In genomic region chr7:56017761-56018160, GRCm38 (mm10) we compare ENCODE assay signal across 14 mouse cellular contexts. TPM values are rescaled to one million over a fixed set of nuclear protein-coding genes. Genes with fewer than 3 reads are reported as not detected.
DNase-seq lines count a peak whose midpoint lies in the region; ATAC-seq and TF ChIP-seq lines count a peak whose summit lies in the region.
"Had no signal": no experiment of that assay in that cellular context is flagged by ENCODE, and none has a peak within 500 bp of the region (broad histone marks: within the 10 kb centered on the region; RNA-seq: fewer than 3 reads in every experiment).

No protein-coding gene starts in this region.

- H3K9ac ChIP-seq in forebrain, embryonic 16.5 days (replicated peaks; ENCODE audit: low read depth, low read length): no peak overlapping the region
- no peak overlapping the region for H3K9ac ChIP-seq in forebrain, embryonic 13.5 days
- H3K9ac ChIP-seq in lung, postnatal 0 days (replicated peaks; ENCODE audit: low read depth): no peak overlapping the region
- no peak overlapping the region for H3K9ac ChIP-seq in hindbrain, postnatal 0 days (replicated peaks; ENCODE audit: low read length)
- H3K9ac ChIP-seq in midbrain, embryonic 16.5 days (ENCODE audit: low read depth, low read length): no peak overlapping the region
- H3K9ac ChIP-seq: intestine, embryonic 15.5 days had no signal

- H3K27me3 ChIP-seq in forebrain, embryonic 16.5 days (replicated peaks; ENCODE audit: control insufficient read depth, insufficient read depth, low read length): no peaks in the 10 kb centered on the region
- H3K27me3 ChIP-seq in forebrain, embryonic 13.5 days: no peaks in the 10 kb centered on the region
- no peaks in the 10 kb centered on the region for H3K27me3 ChIP-seq in lung, postnatal 0 days (replicated peaks; ENCODE audit: insufficient read depth, low read length)
- no peaks in the 10 kb centered on the region for H3K27me3 ChIP-seq in hindbrain, postnatal 0 days (ENCODE audit: insufficient read depth, low read length)
- no peaks in the 10 kb centered on the region for H3K27me3 ChIP-seq in midbrain, embryonic 16.5 days (ENCODE audit: control insufficient read depth, insufficient read depth, low read depth, low read length)
- H3K27me3 ChIP-seq: forebrain, embryonic 15.5 days; intestine, embryonic 15.5 days had no signal

- no peaks in the 10 kb centered on the region for H3K9me3 ChIP-seq in forebrain, embryonic 16.5 days (ENCODE audit: control insufficient read depth, low read length)
- H3K9me3 ChIP-seq in forebrain, embryonic 13.5 days (replicated peaks): no peaks in the 10 kb centered on the region
- H3K9me3 ChIP-seq in lung, postnatal 0 days (ENCODE audit: low read length): no peaks in the 10 kb centered on the region
- H3K9me3 ChIP-seq in hindbrain, postnatal 0 days (ENCODE audit: low read length): no peaks in the 10 kb centered on the region
- H3K9me3 ChIP-seq in midbrain, embryonic 16.5 days (replicated peaks; ENCODE audit: control insufficient read depth, low read length, poor library complexity, severe bottlenecking): peaks cover 4% of the 10 kb centered on the region; the same call in 1 of the 2 replicates
- H3K9me3 ChIP-seq: forebrain, embryonic 15.5 days; intestine, embryonic 15.5 days had no signal

- no peak overlapping the region for H3K4me3 ChIP-seq in forebrain, embryonic 16.5 days (replicated peaks; ENCODE audit: low read length)
- no peak overlapping the region for H3K4me3 ChIP-seq in forebrain, embryonic 13.5 days
- no peak overlapping the region for H3K4me3 ChIP-seq in lung, postnatal 0 days (ENCODE audit: low read depth, low read length)
- no peak overlapping the region for H3K4me3 ChIP-seq in hindbrain, postnatal 0 days (ENCODE audit: low read length)
- H3K4me3 ChIP-seq in midbrain, embryonic 16.5 days (ENCODE audit: low read depth, low read length): no peak overlapping the region

- peak; percentile 12; the same call in 1 of the 2 replicates for TF ChIP-seq EP300 in lung, postnatal 0 days (IDR thresholded peaks at IDR 0.05)

- H3K36me3 ChIP-seq in forebrain, embryonic 16.5 days (ENCODE audit: control insufficient read depth, insufficient read depth): peaks cover 3% of the 10 kb centered on the region; the same call in 1 of the 2 replicates
- H3K36me3 ChIP-seq in forebrain, embryonic 13.5 days (ENCODE audit: poor library complexity, severe bottlenecking): peaks cover 10% of the 10 kb centered on the region; the same call in 1 of the 2 replicates
- no peaks in the 10 kb centered on the region for H3K36me3 ChIP-seq in lung, postnatal 0 days (ENCODE audit: insufficient read depth, low read length)
- H3K36me3 ChIP-seq in hindbrain, postnatal 0 days (ENCODE audit: insufficient read depth, low read length): no peaks in the 10 kb centered on the region
- H3K36me3 ChIP-seq in midbrain, embryonic 16.5 days (ENCODE audit: control insufficient read depth, insufficient read depth, low read length): 0 out of 2 replicates have a peak, but pooled peaks cover 2% of the 10 kb centered on the region
- H3K36me3 ChIP-seq: forebrain, embryonic 15.5 days; intestine, embryonic 15.5 days had no signal

- WGBS in forebrain, embryonic 16.5 days: 74% methylated on average over 3 of the region's 3 CpGs
- 88% methylated on average over 3 of the region's 3 CpGs for WGBS in forebrain, embryonic 13.5 days
- 45% methylated on average over 3 of the region's 3 CpGs for WGBS in lung, postnatal 0 days
- WGBS in hindbrain, postnatal 0 days: 83% methylated on average over 3 of the region's 3 CpGs
- whole genome bisulfite sequencing in midbrain, embryonic 16.5 days: 87% methylated on average over 3 of the region's 3 CpGs

- peak; percentile 23 for DNase-seq in lung, postnatal 0 days (ENCODE audit: low spot score)
- no peak for DNase-seq in lung, postnatal 14 days
- no peak for DNase-seq in hindbrain, postnatal 0 days (ENCODE audit: low spot score)
- no peak for DNase-seq in thymus, postnatal 25 days
- DNase-seq: cerebellum, postnatal 36 days; gastrocnemius, postnatal 36 days; kidney, postnatal 10 days; right cerebral cortex, adult 18-20 months had no signal

- H3K4me2 ChIP-seq in forebrain, embryonic 16.5 days (ENCODE audit: low read length): peak overlapping the region; percentile 74; the same call in 1 of the 2 replicates
- H3K4me2 ChIP-seq in forebrain, embryonic 13.5 days: no peak overlapping the region
- no peak overlapping the region; the same call in 1 of the 2 replicates for H3K4me2 ChIP-seq in lung, postnatal 0 days (replicated peaks; ENCODE audit: low read depth, low read length)
- peak overlapping the region; percentile 78; the same call in 1 of the 2 replicates for H3K4me2 ChIP-seq in hindbrain, postnatal 0 days (ENCODE audit: low read depth, low read length)
- peak overlapping the region; percentile 72 for H3K4me2 ChIP-seq in midbrain, embryonic 16.5 days (ENCODE audit: low read length)

- no peak for TF ChIP-seq CTCF in lung, postnatal 0 days (IDR thresholded peaks at IDR 0.05)
- TF ChIP-seq CTCF in hindbrain, postnatal 0 days (IDR thresholded peaks at IDR 0.05; ENCODE audit: low read depth): no peak

- H3K27ac ChIP-seq in forebrain, embryonic 16.5 days (ENCODE audit: low read length): no peak overlapping the region
- H3K27ac ChIP-seq in forebrain, embryonic 13.5 days: no peak overlapping the region
- peak overlapping the region; percentile 47; the same call in 1 of the 2 replicates for H3K27ac ChIP-seq in lung, postnatal 0 days (ENCODE audit: low read length)
- H3K27ac ChIP-seq in hindbrain, postnatal 0 days: no peak overlapping the region
- H3K27ac ChIP-seq in midbrain, embryonic 16.5 days (ENCODE audit: low read length): no peak overlapping the region
- H3K27ac ChIP-seq: intestine, embryonic 15.5 days had no signal

- no peak for ATAC-seq in forebrain, embryonic 16.5 days
- ATAC-seq in forebrain, embryonic 13.5 days: no peak
- peak; percentile 46; the same call in 1 of the 2 replicates for ATAC-seq in lung, postnatal 0 days
- ATAC-seq in hindbrain, postnatal 0 days: no peak
- ATAC-seq in midbrain, embryonic 16.5 days: no peak
- ATAC-seq in activated CD4-positive, CD25-positive, alpha-beta regulatory T cell, adult 4 months: no peak

- H3K4me1 ChIP-seq in forebrain, embryonic 16.5 days (replicated peaks; ENCODE audit: control insufficient read depth, insufficient read depth, low read length): peaks cover 8% of the 10 kb centered on the region
- H3K4me1 ChIP-seq in forebrain, embryonic 13.5 days: peaks cover 6% of the 10 kb centered on the region
- H3K4me1 ChIP-seq in lung, postnatal 0 days (ENCODE audit: insufficient read depth, low read depth, low read length): no peaks in the 10 kb centered on the region
- H3K4me1 ChIP-seq in hindbrain, postnatal 0 days (ENCODE audit: insufficient read depth, low read length): no peaks in the 10 kb centered on the region
- H3K4me1 ChIP-seq in midbrain, embryonic 16.5 days (ENCODE audit: control insufficient read depth, insufficient read depth, low read length): peaks cover 11% of the 10 kb centered on the region
- H3K4me1 ChIP-seq: intestine, embryonic 15.5 days had no signal

RNA-seq across cellular contexts. Expression of gene Nipa1, which starts 2.0 kb away (rescaled TPM):
- polyA plus RNA-seq in forebrain, embryonic 16.5 days (2015; fragmentation: Nextera tagmentation; extraction: Ambion mirVana): 25.0 and 25.3 TPM in 2 replicates
- 14.8 and 15.8 TPM in 2 replicates for polyA plus RNA-seq in forebrain, embryonic 13.5 days (2015; fragmentation: Nextera tagmentation; extraction: Ambion mirVana)
- polyA plus RNA-seq in lung, postnatal 0 days (2015; fragmentation: Nextera tagmentation; extraction: Ambion mirVana): 9.6 and 10.0 TPM in 2 replicates
- 43.5 and 48.0 TPM in 2 replicates for total RNA-seq in hindbrain, postnatal 0 days (2014; rRNA removed)
- polyA plus RNA-seq in hindbrain, postnatal 0 days (2015; fragmentation: Nextera tagmentation; extraction: Ambion mirVana): 30.7 and 31.4 TPM in 2 replicates
- 32.0 and 33.2 TPM in 2 replicates for polyA plus RNA-seq in midbrain, embryonic 16.5 days (2015; fragmentation: Nextera tagmentation; extraction: Ambion mirVana)
- under 1 TPM in 1 of 2 experiments, not detected in 1; 0.54 TPM for polyA plus RNA-seq in activated CD4-positive, CD25-positive, alpha-beta regulatory T cell, adult 4 months (2017; shearing (Covaris generic))

RNA-seq across cellular contexts. Expression of gene Herc2, which starts 32.2 kb away (rescaled TPM):
- 52.7 and 56.2 TPM in 2 replicates for polyA plus RNA-seq in forebrain, embryonic 16.5 days (2015; fragmentation: Nextera tagmentation; extraction: Ambion mirVana)
- polyA plus RNA-seq in forebrain, embryonic 13.5 days (2015; fragmentation: Nextera tagmentation; extraction: Ambion mirVana): 42.3 and 45.4 TPM in 2 replicates
- 21.6 and 22.6 TPM in 2 replicates for polyA plus RNA-seq in lung, postnatal 0 days (2015; fragmentation: Nextera tagmentation; extraction: Ambion mirVana)
- 82.1 and 89.2 TPM in 2 replicates for total RNA-seq in hindbrain, postnatal 0 days (2014; rRNA removed)
- 41.3 and 41.8 TPM in 2 replicates for polyA plus RNA-seq in hindbrain, postnatal 0 days (2015; fragmentation: Nextera tagmentation; extraction: Ambion mirVana)
- polyA plus RNA-seq in midbrain, embryonic 16.5 days (2015; fragmentation: Nextera tagmentation; extraction: Ambion mirVana): 51.5 and 53.1 TPM in 2 replicates
- 10 to 100 TPM; 19.4 to 25.6 TPM for polyA plus RNA-seq in activated CD4-positive, CD25-positive, alpha-beta regulatory T cell, adult 4 months (2017; shearing (Covaris generic))

RNA-seq across cellular contexts. Expression of gene Nipa2, which starts 55.5 kb away (rescaled TPM):
- polyA plus RNA-seq in forebrain, embryonic 16.5 days (2015; fragmentation: Nextera tagmentation; extraction: Ambion mirVana): 33.2 and 39.3 TPM in 2 replicates
- 39.3 and 41.9 TPM in 2 replicates for polyA plus RNA-seq in forebrain, embryonic 13.5 days (2015; fragmentation: Nextera tagmentation; extraction: Ambion mirVana)
- 36.0 and 40.2 TPM in 2 replicates for polyA plus RNA-seq in lung, postnatal 0 days (2015; fragmentation: Nextera tagmentation; extraction: Ambion mirVana)
- 26.1 and 29.4 TPM in 2 replicates for total RNA-seq in hindbrain, postnatal 0 days (2014; rRNA removed)
- polyA plus RNA-seq in hindbrain, postnatal 0 days (2015; fragmentation: Nextera tagmentation; extraction: Ambion mirVana): 37.3 and 38.9 TPM in 2 replicates
- polyA plus RNA-seq in midbrain, embryonic 16.5 days (2015; fragmentation: Nextera tagmentation; extraction: Ambion mirVana): 33.4 and 34.6 TPM in 2 replicates
- 10 to 100 TPM; 21.6 to 21.8 TPM for polyA plus RNA-seq in activated CD4-positive, CD25-positive, alpha-beta regulatory T cell, adult 4 months (2017; shearing (Covaris generic))

Comparison
In these comparisons a context has a peak if more than half of its experiments do, and no peak if none do; other contexts are left out.
1. H3K4me2 ChIP-seq: peak in forebrain, embryonic 16.5 days (single experiment), hindbrain, postnatal 0 days (single experiment) and midbrain, embryonic 16.5 days (single experiment); none in forebrain, embryonic 13.5 days (single experiment) and lung, postnatal 0 days (single experiment).